Mouse (Mus musculus): ENCODE results near the gene Spon2. TPM values are rescaled to one million over a fixed set of nuclear protein-coding genes. Genes with fewer than 3 reads are reported as not detected.
A peak's percentile ranks its signal among the peaks of the same experiment; 100 is the strongest.

Gene Spon2
- polyA plus RNA-seq, 1 experiment from 2014 or later, result 10.9 TPM

GRCm38 (mm10) chr5:33234391-33235031, 16.3 kb upstream of the Spon2 start:
- Histone ChIP-seq H3K27ac (ENCODE audit: low read length) (no peak overlapping the region), H3K9me3 (ENCODE audit: low read length) (no peaks in the 10 kb centered on the region), H3K4me2 (replicated peaks; ENCODE audit: low read depth, low read length) (no peak overlapping the region)

GRCm38 (mm10) chr5:33232791-33233190, 14.5 kb upstream of the Spon2 start:
- H3K36me3 ChIP-seq (ENCODE audit: insufficient read depth, low read length), result no peaks in the 10 kb centered on the region
- no peaks in the 10 kb centered on the region for H3K27me3 ChIP-seq (ENCODE audit: insufficient read depth, low read length)
- no peak for ATAC-seq (ENCODE audit: low FRiP score, low TSS enrichment)
- H3K9me3 ChIP-seq (ENCODE audit: low read length), result no peaks in the 10 kb centered on the region
- H3K27ac ChIP-seq (ENCODE audit: low read length), result no peak overlapping the region
- 70% methylated on average over 5 of the region's 5 CpGs for WGBS
- no peak overlapping the region for H3K4me2 ChIP-seq (replicated peaks; ENCODE audit: low read depth, low read length)
- no peak overlapping the region for H3K4me3 ChIP-seq (ENCODE audit: low read length)
- H3K9ac ChIP-seq (replicated peaks; ENCODE audit: low read length), result no peak overlapping the region
- peaks cover 7% of the 10 kb centered on the region for H3K4me1 ChIP-seq (ENCODE audit: insufficient read depth, low read length)

More at GRCm38 (mm10) chr5:33234391-33235031, 16.3 kb upstream of the Spon2 start:
- 51% methylated on average over 13 of the region's 13 CpGs for WGBS
- H3K36me3 ChIP-seq (ENCODE audit: insufficient read depth, low read length), result no peaks in the 10 kb centered on the region
- H3K4me3 ChIP-seq (ENCODE audit: low read length), result no peak overlapping the region
- H3K9ac ChIP-seq (replicated peaks; ENCODE audit: low read length), result no peak overlapping the region
- no peaks in the 10 kb centered on the region for H3K27me3 ChIP-seq (ENCODE audit: insufficient read depth, low read length)
- peaks cover 6% of the 10 kb centered on the region for H3K4me1 ChIP-seq (ENCODE audit: insufficient read depth, low read length)
- peak; percentile 40 for ATAC-seq (ENCODE audit: low FRiP score, low TSS enrichment)

DNA sequence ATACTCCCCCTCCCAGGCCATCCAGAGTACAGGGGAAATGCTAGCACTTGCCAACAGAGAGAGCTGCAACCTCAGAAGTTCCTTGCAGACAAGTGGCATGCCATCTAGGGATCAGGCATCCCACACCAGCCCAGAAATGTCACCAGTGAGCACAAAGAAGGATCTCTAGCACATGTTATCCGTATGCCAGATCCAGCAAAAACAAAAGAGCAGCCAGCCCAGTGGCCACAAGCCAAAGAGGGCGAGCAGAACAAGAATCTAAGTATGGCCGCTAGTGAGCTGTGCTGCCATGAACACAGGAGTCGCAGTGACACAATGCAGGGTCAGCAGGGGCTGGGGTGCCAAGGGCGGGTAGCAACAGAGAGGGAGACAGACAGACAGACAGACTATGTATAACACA, 12.0 kb upstream of the Spon2 start:
- Histone ChIP-seq H3K27ac (ENCODE audit: low read length) (no peak overlapping the region), H3K4me1 (ENCODE audit: insufficient read depth, low read length) (peaks cover 9% of the 10 kb centered on the region), H3K36me3 (ENCODE audit: insufficient read depth, low read length) (no peaks in the 10 kb centered on the region), H3K9ac (replicated peaks; ENCODE audit: low read length) (no peak overlapping the region), H3K4me3 (ENCODE audit: low read length) (no peak overlapping the region), H3K27me3 (ENCODE audit: insufficient read depth, low read length) (no peaks in the 10 kb centered on the region), H3K4me2 (replicated peaks; ENCODE audit: low read depth, low read length) (no peak overlapping the region), H3K9me3 (ENCODE audit: low read length) (no peaks in the 10 kb centered on the region)
- WGBS, result 63% methylated on average over 5 of the region's 5 CpGs
- ATAC-seq (ENCODE audit: low FRiP score, low TSS enrichment), result no peak

DNA sequence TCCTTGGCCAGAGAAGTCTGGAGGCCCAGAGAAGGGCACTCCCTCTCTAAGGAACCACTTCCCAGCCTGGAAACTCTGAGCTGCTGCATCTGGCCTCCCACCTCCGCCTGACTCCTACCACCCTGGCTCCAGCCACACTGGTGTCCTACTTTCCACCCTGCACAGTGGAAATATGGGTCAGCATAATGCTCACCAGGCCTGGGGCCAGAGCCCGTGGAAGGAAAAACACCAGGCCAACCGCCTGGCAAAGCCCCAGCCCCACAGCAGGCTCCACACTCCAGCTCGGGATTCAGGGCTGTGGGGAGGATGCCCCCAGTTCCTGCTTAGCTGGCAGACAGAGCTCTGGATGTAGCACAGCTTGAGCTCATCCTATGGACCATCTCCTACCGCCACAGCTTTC, 10.2 kb upstream of the Spon2 start:
- peak overlapping the region; percentile 11; the same call in 1 of the 2 replicates for H3K27ac ChIP-seq (ENCODE audit: low read length)
- H3K27me3 ChIP-seq (ENCODE audit: insufficient read depth, low read length), result no peaks in the 10 kb centered on the region
- H3K4me3 ChIP-seq (ENCODE audit: low read length), result no peak overlapping the region
- H3K9ac ChIP-seq (replicated peaks; ENCODE audit: low read length), result no peak overlapping the region
- H3K9me3 ChIP-seq (ENCODE audit: low read length), result no peaks in the 10 kb centered on the region
- ATAC-seq (ENCODE audit: low FRiP score, low TSS enrichment), result no peak
- peaks cover 26% of the 10 kb centered on the region for H3K4me1 ChIP-seq (ENCODE audit: insufficient read depth, low read length)
- no peaks in the 10 kb centered on the region for H3K36me3 ChIP-seq (ENCODE audit: insufficient read depth, low read length)
- H3K4me2 ChIP-seq (replicated peaks; ENCODE audit: low read depth, low read length), result no peak overlapping the region
- WGBS, result 60% methylated on average over 5 of the region's 5 CpGs

DNA sequence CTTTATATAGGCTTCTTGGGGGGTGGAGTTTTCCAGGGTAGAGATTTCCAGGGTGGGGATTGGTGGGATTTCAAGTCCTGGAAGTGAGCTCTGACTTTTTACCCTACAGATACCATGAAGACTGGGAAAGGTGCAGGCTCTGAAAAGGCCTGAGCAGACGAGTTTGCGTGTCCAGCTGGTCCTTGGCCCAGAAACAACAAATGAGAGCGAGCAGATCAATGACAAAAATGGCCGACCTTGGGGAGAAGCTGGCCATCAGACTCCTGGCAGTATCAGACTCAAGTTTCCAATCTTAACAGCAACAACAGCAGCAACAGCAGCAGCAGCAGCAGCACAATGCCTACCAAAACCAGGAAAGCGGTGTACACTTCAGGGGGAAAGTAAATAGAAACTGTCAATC, 7.4 kb upstream of the Spon2 start:
- ATAC-seq (ENCODE audit: low FRiP score, low TSS enrichment), result no peak
- Histone ChIP-seq H3K4me3 (ENCODE audit: low read length) (no peak overlapping the region), H3K9me3 (ENCODE audit: low read length) (no peaks in the 10 kb centered on the region), H3K27me3 (ENCODE audit: insufficient read depth, low read length) (no peaks in the 10 kb centered on the region), H3K9ac (replicated peaks; ENCODE audit: low read length) (no peak overlapping the region), H3K27ac (ENCODE audit: low read length) (no peak overlapping the region), H3K4me2 (replicated peaks; ENCODE audit: low read depth, low read length) (no peak overlapping the region), H3K4me1 (ENCODE audit: insufficient read depth, low read length) (peaks cover 42% of the 10 kb centered on the region), H3K36me3 (ENCODE audit: insufficient read depth, low read length) (no peaks in the 10 kb centered on the region)
- 73% methylated on average over 5 of the region's 5 CpGs for WGBS

- Histone ChIP-seq H3K36me3 (ENCODE audit: insufficient read depth, low read length) (no peaks in the 10 kb centered on the region), H3K27me3 (ENCODE audit: insufficient read depth, low read length) (no peaks in the 10 kb centered on the region), H3K9me3 (ENCODE audit: low read length) (no peaks in the 10 kb centered on the region), H3K9ac (replicated peaks; ENCODE audit: low read length) (no peak overlapping the region), H3K4me2 (replicated peaks; ENCODE audit: low read depth, low read length) (no peak overlapping the region), H3K4me1 (ENCODE audit: insufficient read depth, low read length) (peaks cover 43% of the 10 kb centered on the region), H3K27ac (ENCODE audit: low read length) (no peak overlapping the region; the same call in 1 of the 2 replicates), H3K4me3 (ENCODE audit: low read length) (no peak overlapping the region)
- no peak for ATAC-seq (ENCODE audit: low FRiP score, low TSS enrichment)
- WGBS, result 70% methylated on average over 7 of the region's 7 CpGs
Measured at GRCm38 (mm10) chr5:33224491-33224890, 6.2 kb upstream of the Spon2 start.

DNA sequence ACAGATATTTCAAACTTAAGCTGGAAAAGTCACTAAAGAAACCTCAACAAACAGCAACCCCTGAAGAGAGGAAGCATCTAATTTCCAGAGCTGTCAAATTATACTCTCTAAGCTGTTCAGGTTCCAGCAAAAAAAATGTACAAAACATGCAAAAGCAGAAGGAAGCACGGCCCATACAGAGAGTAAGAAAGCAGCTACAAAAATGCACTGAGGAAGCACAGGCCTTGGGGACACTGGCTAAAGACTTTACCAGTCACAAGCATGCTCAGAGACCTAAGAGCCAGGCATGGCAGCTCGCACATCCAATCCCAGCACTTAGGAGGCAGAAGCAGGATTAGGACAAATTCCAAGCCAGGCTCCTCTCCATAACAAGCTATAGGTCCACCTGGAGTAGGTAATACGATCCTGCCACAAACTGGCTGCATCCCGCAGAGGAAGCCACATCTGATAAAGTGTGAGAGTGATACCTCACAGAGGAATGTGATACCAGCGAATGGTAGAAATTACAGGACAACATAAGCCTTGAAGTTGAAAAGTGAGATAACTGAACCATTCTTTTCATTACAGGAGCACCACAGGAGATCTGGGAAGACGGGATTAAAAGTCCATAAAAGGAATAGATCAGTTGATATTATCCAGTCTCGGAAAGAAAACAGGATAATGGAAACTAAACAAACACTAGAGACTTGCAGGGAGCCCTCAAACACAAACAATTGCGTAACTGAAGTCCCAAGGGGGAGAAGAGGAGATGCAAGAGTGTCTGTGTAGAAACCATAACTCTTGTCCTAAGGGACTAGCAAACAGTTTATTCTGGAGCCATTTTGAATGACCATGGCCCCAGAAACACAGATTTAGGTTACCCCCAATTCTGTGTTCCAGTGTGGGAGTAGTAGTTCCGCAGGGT, 4.8 kb upstream of the Spon2 start:
- no peaks in the 10 kb centered on the region for H3K36me3 ChIP-seq (ENCODE audit: insufficient read depth, low read length)
- no peak for ATAC-seq (ENCODE audit: low FRiP score, low TSS enrichment)
- H3K9me3 ChIP-seq (ENCODE audit: low read length), result no peaks in the 10 kb centered on the region
- no peaks in the 10 kb centered on the region for H3K27me3 ChIP-seq (ENCODE audit: insufficient read depth, low read length)
- H3K4me1 ChIP-seq (ENCODE audit: insufficient read depth, low read length), result peaks cover 45% of the 10 kb centered on the region
- H3K9ac ChIP-seq (replicated peaks; ENCODE audit: low read length), result no peak overlapping the region; the same call in 1 of the 2 replicates
- H3K4me3 ChIP-seq (ENCODE audit: low read length), result no peak overlapping the region
- H3K27ac ChIP-seq (ENCODE audit: low read length), result peak overlapping the region; percentile 52
- 37% methylated on average over 9 of the region's 9 CpGs for WGBS
- H3K4me2 ChIP-seq (replicated peaks; ENCODE audit: low read depth, low read length), result no peak overlapping the region

GRCm38 (mm10) chr5:33222389-33222788, 4.1 kb upstream of the Spon2 start:
- no peak for ATAC-seq (ENCODE audit: low FRiP score, low TSS enrichment)
- Histone ChIP-seq H3K27me3 (ENCODE audit: insufficient read depth, low read length) (no peaks in the 10 kb centered on the region), H3K4me2 (replicated peaks; ENCODE audit: low read depth, low read length) (no peak overlapping the region), H3K36me3 (ENCODE audit: insufficient read depth, low read length) (no peaks in the 10 kb centered on the region), H3K9ac (replicated peaks; ENCODE audit: low read length) (no peak overlapping the region), H3K4me3 (ENCODE audit: low read length) (no peak overlapping the region), H3K9me3 (ENCODE audit: low read length) (no peaks in the 10 kb centered on the region), H3K27ac (ENCODE audit: low read length) (peak overlapping the region; percentile 52), H3K4me1 (ENCODE audit: insufficient read depth, low read length) (peaks cover 50% of the 10 kb centered on the region)
- 48% methylated on average over 6 of the region's 6 CpGs for WGBS

DNA sequence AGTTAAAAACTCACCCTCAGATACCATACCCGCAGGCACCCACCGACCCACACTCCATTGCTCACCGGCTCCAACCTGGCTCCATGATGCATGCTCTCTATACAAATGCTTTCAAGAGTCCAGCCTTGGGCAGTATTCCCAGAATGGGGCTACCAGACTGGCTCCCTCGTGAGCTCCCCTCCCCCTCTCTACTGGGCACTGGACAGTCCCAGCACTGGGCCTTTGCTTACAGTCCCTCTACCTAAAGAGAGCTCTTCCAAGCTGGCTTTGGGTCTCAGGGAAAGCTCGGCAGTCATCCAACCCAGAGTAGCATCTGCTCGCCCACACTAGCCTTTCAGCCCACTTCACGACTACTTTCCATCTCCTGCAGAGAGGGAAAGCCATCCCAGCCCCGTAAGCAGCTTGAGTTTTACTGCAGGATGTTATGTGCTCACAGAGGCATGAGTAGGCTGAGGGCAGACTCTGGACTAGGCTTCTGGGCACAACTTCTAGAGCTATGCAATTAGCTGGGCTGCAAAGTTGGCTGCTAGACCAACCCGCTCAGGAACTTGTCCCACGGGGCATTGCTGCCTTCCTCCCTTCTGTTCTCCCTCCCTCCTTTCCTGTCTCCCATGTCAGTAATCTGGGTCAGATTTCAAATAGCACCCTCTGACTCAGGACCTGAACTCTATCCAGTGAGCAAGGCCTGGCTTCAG, 2.2 kb upstream of the Spon2 start:
- Histone ChIP-seq H3K4me2 (replicated peaks; ENCODE audit: low read depth, low read length) (no peak overlapping the region), H3K4me1 (ENCODE audit: insufficient read depth, low read length) (peaks cover 47% of the 10 kb centered on the region), H3K9me3 (ENCODE audit: low read length) (no peaks in the 10 kb centered on the region), H3K27me3 (ENCODE audit: insufficient read depth, low read length) (no peaks in the 10 kb centered on the region), H3K4me3 (ENCODE audit: low read length) (no peak overlapping the region), H3K27ac (ENCODE audit: low read length) (no peak overlapping the region), H3K36me3 (ENCODE audit: insufficient read depth, low read length) (no peaks in the 10 kb centered on the region), H3K9ac (replicated peaks; ENCODE audit: low read length) (no peak overlapping the region)
- 56% methylated on average over 10 of the region's 10 CpGs for WGBS
- ATAC-seq (ENCODE audit: low FRiP score, low TSS enrichment), result no peak; the same call in 1 of the 2 replicates
